Mouse (Mus musculus): ENCODE data around the gene Colgalt1.

DNA sequence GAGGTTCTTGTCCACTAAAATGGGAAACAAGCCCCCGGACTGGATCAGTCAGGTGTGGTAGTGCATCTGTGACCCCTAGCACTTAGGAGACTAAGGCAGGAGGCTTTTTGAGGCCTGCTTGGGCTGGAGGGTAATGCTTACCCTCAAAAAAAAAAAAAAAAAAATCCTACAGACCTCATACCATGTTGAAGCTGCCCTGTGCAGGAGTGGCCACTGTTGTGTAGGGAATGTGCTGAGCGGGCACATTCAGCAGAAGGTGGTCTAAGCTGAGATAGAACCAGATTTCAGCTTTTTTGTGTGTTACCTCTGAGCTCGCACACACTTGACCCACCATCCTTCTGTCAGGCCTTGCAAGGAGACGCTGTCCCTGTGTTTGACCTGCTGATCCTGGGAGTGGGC is 16.5 kb upstream of the Colgalt1 start:
- TF ChIP-seq CTCF (IDR thresholded peaks at IDR 0.05; ENCODE audit: low read depth), result no peak
- no peak for TF ChIP-seq EP300 (IDR thresholded peaks at IDR 0.05; ENCODE audit: low read depth)
